Mouse (Mus musculus) left cerebral cortex, adult 11 months (tissue): ENCODE data around the gene Trappc6a.

Experiments
- DNase-seq: peaks from one replicate; pipeline ENCODE4 v3.0.0; 2022; ENCODE audit warnings: low spot score

Trappc6a gene

GRCm38 (mm10) chr7:19523757-19524419 lies 15.7 kb downstream of the Trappc6a start:
- DNase-seq = peak; percentile 52

GRCm38 (mm10) chr7:19524420-19525104 lies 16.4 kb downstream of the Trappc6a start:
- DNase-seq = no peak

GRCm38 (mm10) chr7:19525105-19525481 lies 16.9 kb downstream of the Trappc6a start:
- no peak for DNase-seq

- DNase-seq = no peak
Observed at GRCm38 (mm10) chr7:19531077-19531476, 22.9 kb downstream of the Trappc6a start.

- DNase-seq = no peak
Observed at GRCm38 (mm10) chr7:19532240-19532639, 24.0 kb downstream of the Trappc6a start.

- DNase-seq = no peak
Observed at GRCm38 (mm10) chr7:19534676-19535075, 26.5 kb downstream of the Trappc6a start.

- no peak for DNase-seq
Observed at GRCm38 (mm10) chr7:19540771-19541566, 32.8 kb downstream of the Trappc6a start.

GRCm38 (mm10) chr7:19541681-19542154 lies 33.5 kb downstream of the Trappc6a start:
- no peak for DNase-seq

- no peak for DNase-seq
Observed at GRCm38 (mm10) chr7:19542155-19542691, 34.0 kb downstream of the Trappc6a start.

GRCm38 (mm10) chr7:19543584-19543983 lies 35.4 kb downstream of the Trappc6a start:
- no peak for DNase-seq

- no peak for DNase-seq
Observed at GRCm38 (mm10) chr7:19546007-19546406, 37.8 kb downstream of the Trappc6a start.

GRCm38 (mm10) chr7:19547344-19547969 lies 39.3 kb downstream of the Trappc6a start:
- DNase-seq = no peak

- DNase-seq = no peak
Observed at GRCm38 (mm10) chr7:19549394-19549793, 41.2 kb downstream of the Trappc6a start.

- DNase-seq = no peak
Observed at GRCm38 (mm10) chr7:19551634-19552033, 43.4 kb downstream of the Trappc6a start.

- no peak for DNase-seq
Observed at GRCm38 (mm10) chr7:19552443-19552842, 44.2 kb downstream of the Trappc6a start.

- peak; percentile 59 for DNase-seq
Observed at GRCm38 (mm10) chr7:19554168-19554567, 46.0 kb downstream of the Trappc6a start.

GRCm38 (mm10) chr7:19557086-19557485 lies 48.9 kb downstream of the Trappc6a start:
- no peak for DNase-seq

GRCm38 (mm10) chr7:19557982-19558900 lies 50.0 kb downstream of the Trappc6a start:
- DNase-seq = no peak

- no peak for DNase-seq
Observed at GRCm38 (mm10) chr7:19558965-19559364, 50.8 kb downstream of the Trappc6a start.

GRCm38 (mm10) chr7:19560491-19561260 lies 52.5 kb downstream of the Trappc6a start:
- no peak for DNase-seq
